Mouse (Mus musculus) lung, embryonic 14.5 days (tissue): ENCODE results near the gene Fam193b. TPM values are rescaled to one million over a fixed set of nuclear protein-coding genes. Genes with fewer than 3 reads are reported as not detected.
A peak's percentile ranks its signal among the peaks of the same experiment; 100 is the strongest.

Experiments
- ATAC-seq: fragments of 200-750 bp; cut with Nextera tagmentation; 2 replicates; pipeline ENCODE4 v1.8.0; 2017; ENCODE audit warnings: mild to moderate bottlenecking, moderate TSS enrichment, moderate library complexity; ENCODE audit not compliant: insufficient read depth
- DNase-seq: peaks from one replicate; pipeline ENCODE4 v3.0.0-alpha.2; 2015
- H3K27ac ChIP-seq: fragments of 300-500 bp; sonication (generic); 2 replicates; pipeline ENCODE4 v1.5.1; 2014; ENCODE audit warnings: low read depth, mild to moderate bottlenecking, moderate library complexity
- H3K27me3 ChIP-seq: fragments of 300-500 bp; sonication (generic); 2 replicates; pipeline ENCODE4 v1.6.1; 2014; ENCODE audit warnings: low read length, control low read depth; ENCODE audit not compliant: insufficient read depth
- H3K36me3 ChIP-seq: fragments of 300-500 bp; sonication (generic); 2 replicates; pipeline ENCODE4 v1.6.1; 2014; ENCODE audit warnings: control low read depth; ENCODE audit not compliant: insufficient read depth
- H3K4me1 ChIP-seq: fragments of 300-500 bp; sonication (generic); 2 replicates; pipeline ENCODE4 v1.6.1; 2014; ENCODE audit warnings: antibody characterized with exemption, control low read depth; ENCODE audit not compliant: insufficient read depth
- H3K4me2 ChIP-seq: fragments of 300-500 bp; sonication (generic); 2 replicates; pipeline ENCODE4 v1.6.1; 2014; ENCODE audit warnings: mild to moderate bottlenecking
- H3K4me3 ChIP-seq: fragments of 300-500 bp; sonication (generic); 2 replicates; pipeline ENCODE4 v1.5.1; 2014; ENCODE audit warnings: low read depth, low read length
- H3K9ac ChIP-seq: fragments of 300-500 bp; sonication (generic); 2 replicates; pipeline ENCODE4 v1.6.1; 2014
- H3K9me3 ChIP-seq: fragments of 300-500 bp; sonication (generic); 2 replicates; pipeline ENCODE4 v1.6.1; 2016; ENCODE audit warnings: low read depth, low read length, control low read depth
- CTCF ChIP-seq: IDR thresholded peaks from 2 replicates; pipeline ENCODE4 v1.5.1; 2016; ENCODE audit warnings: antibody characterized with exemption, low read depth
- WGBS: fragments of 180-500 bp; shearing (Covaris S2); extraction: QIAGEN DNeasy Blood & Tissue Kit; methylation state at CpG from one replicate; pipeline ENCODE4 v1.1.7; 2014; 5-methylcytosine and 5-hydroxymethylcytosine counted together
- polyA plus RNA-seq: library from polyadenylated mRNA; unstranded; fragments of >200 nt; fragmentation: Nextera tagmentation; extraction: Ambion mirVana; gene quantifications from 2 replicates; pipeline ENCODE4 v1.2.1, GENCODE M21; 2014

Gene Fam193b
- polyA plus RNA-seq, 1 experiment from 2014 or later, result 38.4 TPM

GRCm38 (mm10) chr13:55508531-55508930 is 62.4 kb downstream of the Fam193b start:
- H3K27ac ChIP-seq, result no peak overlapping the region
- DNase-seq, result no peak
- 96% methylated on average over 10 of the region's 10 CpGs for WGBS
- H3K9me3 ChIP-seq, result no peaks in the 10 kb centered on the region
- no peak for TF ChIP-seq CTCF
- H3K4me2 ChIP-seq, result no peak overlapping the region
- no peak overlapping the region for H3K4me3 ChIP-seq
- H3K36me3 ChIP-seq, result peaks cover 75% of the 10 kb centered on the region
- peaks cover 21% of the 10 kb centered on the region for H3K4me1 ChIP-seq
- no peak overlapping the region; the same call in 1 of the 2 replicates for H3K9ac ChIP-seq
- no peak for ATAC-seq
- H3K27me3 ChIP-seq, result no peaks in the 10 kb centered on the region

- DNase-seq, result no peak
- 61% methylated on average over 11 of the region's 11 CpGs for WGBS
- Histone ChIP-seq H3K27me3 (no peaks in the 10 kb centered on the region), H3K4me1 (peaks cover 21% of the 10 kb centered on the region), H3K4me2 (no peak overlapping the region), H3K4me3 (no peak overlapping the region), H3K9ac (no peak overlapping the region), H3K27ac (no peak overlapping the region), H3K36me3 (peaks cover 81% of the 10 kb centered on the region), H3K9me3 (no peaks in the 10 kb centered on the region)
- no peak for ATAC-seq
- TF ChIP-seq CTCF, result peak; percentile 44
These were observed 63.0 kb downstream of the Fam193b start for GRCm38 (mm10) chr13:55507877-55508276.

- Histone ChIP-seq H3K27ac (no peak overlapping the region), H3K27me3 (no peaks in the 10 kb centered on the region), H3K9me3 (no peaks in the 10 kb centered on the region), H3K4me3 (no peak overlapping the region), H3K4me2 (no peak overlapping the region), H3K9ac (no peak overlapping the region), H3K4me1 (peaks cover 15% of the 10 kb centered on the region), H3K36me3 (peaks cover 88% of the 10 kb centered on the region)
- no peak for TF ChIP-seq CTCF
- ATAC-seq (no peak), DNase-seq (no peak)
- 90% methylated on average over 10 of the region's 10 CpGs for WGBS
These were observed 64.2 kb downstream of the Fam193b start for GRCm38 (mm10) chr13:55506697-55507096.

- Histone ChIP-seq H3K9ac (no peak overlapping the region), H3K27ac (no peak overlapping the region), H3K4me2 (no peak overlapping the region), H3K9me3 (no peaks in the 10 kb centered on the region), H3K4me3 (no peak overlapping the region), H3K4me1 (peaks cover 7% of the 10 kb centered on the region), H3K36me3 (peaks cover 92% of the 10 kb centered on the region), H3K27me3 (no peaks in the 10 kb centered on the region)
- no peak for TF ChIP-seq CTCF
- DNase-seq, result no peak
- 87% methylated on average over 9 of the region's 9 CpGs for WGBS
- no peak for ATAC-seq
These were observed 65.1 kb downstream of the Fam193b start for GRCm38 (mm10) chr13:55505810-55506209.

- Histone ChIP-seq H3K9me3 (no peaks in the 10 kb centered on the region), H3K4me3 (no peak overlapping the region), H3K27ac (no peak overlapping the region), H3K4me1 (no peaks in the 10 kb centered on the region), H3K4me2 (no peak overlapping the region), H3K9ac (no peak overlapping the region), H3K27me3 (no peaks in the 10 kb centered on the region), H3K36me3 (peaks cover 96% of the 10 kb centered on the region)
- WGBS, result 83% methylated on average over 5 of the region's 5 CpGs
- ATAC-seq (no peak), DNase-seq (no peak)
- TF ChIP-seq CTCF, result no peak
These were observed 66.5 kb downstream of the Fam193b start for GRCm38 (mm10) chr13:55504390-55504789.

- DNase-seq (no peak), ATAC-seq (no peak)
- Histone ChIP-seq H3K4me1 (no peaks in the 10 kb centered on the region), H3K27ac (no peak overlapping the region), H3K4me2 (no peak overlapping the region), H3K9me3 (no peaks in the 10 kb centered on the region), H3K27me3 (no peaks in the 10 kb centered on the region), H3K9ac (no peak overlapping the region), H3K36me3 (peaks cover 95% of the 10 kb centered on the region), H3K4me3 (no peak overlapping the region)
- TF ChIP-seq CTCF, result no peak
- WGBS, result 82% methylated on average over 8 of the region's 8 CpGs
These were observed 68.5 kb downstream of the Fam193b start for GRCm38 (mm10) chr13:55502405-55502804.

GRCm38 (mm10) chr13:55500575-55500974 is 70.3 kb downstream of the Fam193b start:
- 54% methylated on average over 10 of the region's 10 CpGs for WGBS

GRCm38 (mm10) chr13:55498906-55499305 is 72.0 kb downstream of the Fam193b start:
- Histone ChIP-seq H3K27ac (no peak overlapping the region), H3K4me1 (peaks cover 3% of the 10 kb centered on the region; the same call in 1 of the 2 replicates), H3K9ac (no peak overlapping the region), H3K4me2 (no peak overlapping the region), H3K27me3 (no peaks in the 10 kb centered on the region), H3K36me3 (peaks cover 67% of the 10 kb centered on the region), H3K4me3 (no peak overlapping the region), H3K9me3 (no peaks in the 10 kb centered on the region)
- DNase-seq (no peak), ATAC-seq (no peak)
- 55% methylated on average over 11 of the region's 11 CpGs for WGBS
- no peak for TF ChIP-seq CTCF

More at GRCm38 (mm10) chr13:55500575-55500974, 70.3 kb downstream of the Fam193b start:
- Histone ChIP-seq H3K9ac (no peak overlapping the region), H3K27ac (no peak overlapping the region), H3K36me3 (peaks cover 82% of the 10 kb centered on the region), H3K27me3 (no peaks in the 10 kb centered on the region), H3K4me1 (no peaks in the 10 kb centered on the region; the same call in 1 of the 2 replicates), H3K4me2 (no peak overlapping the region), H3K9me3 (no peaks in the 10 kb centered on the region), H3K4me3 (no peak overlapping the region)
- DNase-seq (peak; percentile 35), ATAC-seq (no peak)
- TF ChIP-seq CTCF, result no peak
